25 mouse cellular contexts compared by ENCODE assay signal in the genomic region with DNA sequence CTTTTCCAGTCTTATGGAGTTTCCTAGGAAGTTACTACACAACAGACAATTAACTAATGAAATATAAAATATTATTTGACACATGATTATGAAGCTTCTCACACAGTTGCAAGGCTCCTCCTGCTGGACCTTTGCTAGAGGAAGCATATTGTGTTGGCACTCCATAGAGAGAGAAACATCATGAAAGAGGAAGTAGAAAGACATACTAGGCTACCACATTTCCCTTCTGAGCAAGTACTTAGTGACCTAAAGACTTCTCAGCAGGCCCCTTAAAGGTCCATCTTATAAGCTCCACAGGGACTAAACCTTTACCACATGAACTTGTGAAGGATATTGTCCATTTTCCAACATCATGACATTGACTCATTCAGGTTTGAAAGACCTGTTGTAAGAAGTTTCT.
"Had no signal": no experiment of that assay in that cellular context is flagged by ENCODE, and none has a peak within 500 bp of the region (broad histone marks: within the 10 kb centered on the region; RNA-seq: fewer than 3 reads in every experiment).

No protein-coding gene starts in this region.

- ATAC-seq: hindbrain, embryonic 16.5 days; intestine, embryonic 16.5 days had no signal

- H3K9me3 ChIP-seq: heart, embryonic 13.5 days; heart, embryonic 15.5 days; hindbrain, embryonic 10.5 days; hindbrain, embryonic 12.5 days; limb, embryonic 10.5 days; limb, embryonic 12.5 days; liver, embryonic 13.5 days; liver, embryonic 15.5 days had no signal

- H3K4me3 ChIP-seq: heart, adult 2 months; heart, embryonic 13.5 days; heart, embryonic 15.5 days; hindbrain, embryonic 10.5 days; hindbrain, embryonic 12.5 days; layer of hippocampus, adult 2 months; left cerebral cortex, adult 2 months; limb, embryonic 10.5 days; limb, embryonic 12.5 days; liver, embryonic 13.5 days; liver, embryonic 15.5 days had no signal

- DNase-seq: gastrocnemius, postnatal 14 days; gastrocnemius, postnatal 36 days; heart, adult 11 months; heart, adult 2 months; heart, postnatal 14 days; heart, postnatal 36 days; kidney, adult 11 months; kidney, adult 8-10 months; kidney, postnatal 10 days; kidney, postnatal 25 days; kidney, postnatal 4 days; liver; liver, embryonic 13.5 days had no signal

- H3K27me3 ChIP-seq: heart, embryonic 13.5 days; heart, embryonic 15.5 days; hindbrain, embryonic 12.5 days; limb, embryonic 12.5 days; liver, embryonic 13.5 days; liver, embryonic 15.5 days had no signal

- H3K36me3 ChIP-seq: heart, embryonic 13.5 days; heart, embryonic 15.5 days; hindbrain, embryonic 10.5 days; hindbrain, embryonic 12.5 days; limb, embryonic 10.5 days; limb, embryonic 12.5 days; liver, embryonic 13.5 days; liver, embryonic 15.5 days had no signal

- H3K4me1 ChIP-seq: heart, embryonic 13.5 days; heart, embryonic 15.5 days; hindbrain, embryonic 10.5 days; hindbrain, embryonic 12.5 days; limb, embryonic 10.5 days; limb, embryonic 12.5 days; liver, embryonic 13.5 days; liver, embryonic 15.5 days had no signal

- H3K27ac ChIP-seq: heart, adult 2 months; heart, embryonic 13.5 days; heart, embryonic 15.5 days; hindbrain, embryonic 10.5 days; hindbrain, embryonic 12.5 days; hindbrain, embryonic 14.5 days; left cerebral cortex, adult 2 months; limb, embryonic 10.5 days; limb, embryonic 12.5 days; liver, embryonic 13.5 days; liver, embryonic 15.5 days had no signal
